Mouse (Mus musculus) limb, embryonic 10.5 days (tissue): ENCODE measurements around the gene Celf5. TPM values are rescaled to one million over a fixed set of nuclear protein-coding genes. Genes with fewer than 3 reads are reported as not detected.

Experiments used
- DNase-seq: peaks from one replicate; pipeline ENCODE4 v3.0.0-alpha.2; 2017; ENCODE audit warnings: low spot score
- H3K27ac ChIP-seq: fragments of 300-500 bp; sonication (generic); 2 replicates; pipeline ENCODE4 v1.5.1; 2016; ENCODE audit warnings: mild to moderate bottlenecking
- H3K27me3 ChIP-seq: fragments of 300-500 bp; sonication (generic); 2 replicates; pipeline ENCODE4 v1.6.1; 2016; ENCODE audit warnings: low read depth, mild to moderate bottlenecking; ENCODE audit not compliant: poor library complexity, severe bottlenecking
- H3K36me3 ChIP-seq: fragments of 300-500 bp; sonication (generic); 2 replicates; pipeline ENCODE4 v1.6.1; 2016; ENCODE audit warnings: mild to moderate bottlenecking, moderate library complexity
- H3K4me1 ChIP-seq: fragments of 300-500 bp; sonication (generic); 2 replicates; pipeline ENCODE4 v1.6.1; 2016
- H3K4me3 ChIP-seq: fragments of 300-500 bp; sonication (generic); 2 replicates; pipeline ENCODE4 v1.5.1; 2016; ENCODE audit warnings: mild to moderate bottlenecking, moderate library complexity
- H3K9me3 ChIP-seq: fragments of 300-500 bp; sonication (generic); replicated peaks from 2 replicates; pipeline ENCODE4 v1.6.1; 2016; ENCODE audit warnings: mild to moderate bottlenecking
- WGBS: fragments of 180-500 bp; shearing (Covaris S2); methylation state at CpG from one replicate; pipeline ENCODE4 v1.1.7; 2016; 5-methylcytosine and 5-hydroxymethylcytosine counted together
- polyA plus RNA-seq: library from polyadenylated mRNA; unstranded; fragments of >200 nt; fragmentation: Nextera tagmentation; extraction: Ambion mirVana; gene quantifications from 2 replicates; pipeline ENCODE4 v1.2.1, GENCODE M21; 2016

The Celf5 gene
- polyA plus RNA-seq, 1 experiment from 2014 or later, result 0.48 TPM

DNA sequence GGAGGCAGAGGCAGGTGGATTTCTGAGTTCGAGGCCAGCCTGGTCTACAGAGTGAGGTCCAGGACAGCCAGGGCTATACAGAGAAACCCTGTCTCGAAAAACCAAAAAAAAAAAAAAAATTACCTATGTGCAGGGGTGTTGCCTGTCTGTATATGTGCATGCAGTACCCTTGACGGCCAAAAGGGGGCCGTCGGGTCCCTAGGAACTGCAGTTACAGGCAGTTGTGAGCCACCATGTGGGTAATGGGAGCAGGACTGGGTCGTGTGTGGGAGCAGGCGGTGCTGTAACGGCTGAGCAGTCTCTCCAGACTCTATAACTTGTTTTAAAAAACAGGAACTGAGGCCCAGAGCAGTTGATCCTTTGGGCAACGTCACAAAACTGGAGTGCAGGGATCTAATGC, 1.5 kb upstream of the Celf5 start:
- peak; percentile 62 for DNase-seq

DNA sequence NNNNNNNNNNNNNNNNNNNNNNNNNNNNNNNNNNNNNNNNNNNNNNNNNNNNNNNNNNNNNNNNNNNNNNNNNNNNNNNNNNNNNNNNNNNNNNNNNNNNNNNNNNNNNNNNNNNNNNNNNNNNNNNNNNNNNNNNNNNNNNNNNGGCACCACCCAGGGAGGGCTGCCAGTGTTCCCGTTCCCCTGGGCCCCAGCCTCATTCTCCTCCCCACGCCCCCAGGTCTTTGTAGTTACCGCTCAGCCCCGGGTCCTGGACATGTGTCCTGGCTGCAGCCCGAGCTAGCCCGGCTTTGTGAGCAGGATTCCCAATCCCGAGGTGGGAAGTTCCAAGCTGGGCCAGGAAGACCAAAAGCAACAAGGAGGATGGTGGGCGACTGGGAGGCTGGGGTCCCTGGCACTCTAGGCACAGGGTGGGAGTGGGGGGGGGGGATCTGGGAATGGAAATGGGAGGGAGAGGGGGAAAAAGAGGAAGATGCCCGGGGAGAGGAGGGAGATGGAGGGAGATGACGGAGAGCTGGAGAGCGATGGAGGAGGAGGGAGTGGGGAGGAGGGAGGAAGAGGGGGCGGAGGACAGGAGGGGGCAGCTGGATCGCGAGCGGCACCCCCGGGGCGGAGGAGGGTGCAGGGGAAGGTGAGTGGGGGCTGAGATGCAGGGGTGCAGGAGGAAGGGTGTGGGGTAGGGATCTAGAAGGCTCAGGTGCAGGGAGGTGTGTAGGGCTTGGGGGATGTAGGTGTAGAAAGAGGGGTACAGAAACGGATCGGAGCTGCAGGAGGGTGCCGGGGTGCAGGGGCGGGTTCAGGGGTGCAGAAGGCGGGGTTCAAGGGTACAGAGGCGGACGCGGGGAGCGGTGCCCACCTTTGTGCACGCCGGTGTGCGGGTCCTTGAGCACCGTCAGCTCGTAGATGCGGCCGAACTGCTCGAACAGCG, 640 bp downstream of the Celf5 start:
- Histone ChIP-seq H3K9me3 (no peaks in the 10 kb centered on the region), H3K4me3 (peak overlapping the region; percentile 51), H3K27ac (peak overlapping the region; percentile 25; the same call in 1 of the 2 replicates), H3K36me3 (peaks cover 13% of the 10 kb centered on the region), H3K27me3 (peaks cover 59% of the 10 kb centered on the region), H3K4me1 (peaks cover 16% of the 10 kb centered on the region)
- DNase-seq, result no peak
- 5% methylated on average over 31 of the region's 35 CpGs for WGBS

More for the DNA sequence above, 1.5 kb upstream of the Celf5 start:
- peaks cover 38% of the 10 kb centered on the region for H3K27me3 ChIP-seq
- H3K36me3 ChIP-seq, result peaks cover 34% of the 10 kb centered on the region
- no peaks in the 10 kb centered on the region for H3K9me3 ChIP-seq
- no peak overlapping the region for H3K27ac ChIP-seq
- H3K4me1 ChIP-seq, result peaks cover 9% of the 10 kb centered on the region
- WGBS, result 22% methylated on average over 9 of the region's 9 CpGs
- H3K4me3 ChIP-seq, result no peak overlapping the region

DNA sequence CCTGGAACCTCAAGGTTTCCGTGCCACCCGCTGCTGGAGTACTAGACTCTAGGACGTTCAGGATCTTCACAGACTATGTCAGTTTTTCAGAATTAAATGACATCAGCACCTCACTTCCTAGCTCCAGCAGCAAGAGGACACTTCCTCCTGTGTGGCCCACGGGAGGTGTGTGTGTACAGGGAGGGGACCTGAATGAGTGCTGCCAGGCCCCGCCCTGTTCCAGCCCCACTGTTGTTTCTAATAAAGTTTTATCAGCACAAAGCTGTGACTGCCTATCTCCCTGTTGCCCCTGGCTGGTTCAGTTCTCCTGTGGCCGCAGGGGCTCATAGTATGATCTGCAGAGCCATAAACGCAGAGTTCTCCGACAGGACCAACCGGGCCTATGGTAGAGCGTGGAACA, 8.0 kb downstream of the Celf5 start:
- H3K4me3 ChIP-seq, result no peak overlapping the region
- DNase-seq, result no peak
- H3K4me1 ChIP-seq, result peaks cover 30% of the 10 kb centered on the region
- WGBS, result 83% methylated on average over 10 of the region's 10 CpGs
- H3K27me3 ChIP-seq, result peaks cover 95% of the 10 kb centered on the region
- no peaks in the 10 kb centered on the region for H3K9me3 ChIP-seq
- no peak overlapping the region for H3K27ac ChIP-seq
- no peaks in the 10 kb centered on the region for H3K36me3 ChIP-seq

DNA sequence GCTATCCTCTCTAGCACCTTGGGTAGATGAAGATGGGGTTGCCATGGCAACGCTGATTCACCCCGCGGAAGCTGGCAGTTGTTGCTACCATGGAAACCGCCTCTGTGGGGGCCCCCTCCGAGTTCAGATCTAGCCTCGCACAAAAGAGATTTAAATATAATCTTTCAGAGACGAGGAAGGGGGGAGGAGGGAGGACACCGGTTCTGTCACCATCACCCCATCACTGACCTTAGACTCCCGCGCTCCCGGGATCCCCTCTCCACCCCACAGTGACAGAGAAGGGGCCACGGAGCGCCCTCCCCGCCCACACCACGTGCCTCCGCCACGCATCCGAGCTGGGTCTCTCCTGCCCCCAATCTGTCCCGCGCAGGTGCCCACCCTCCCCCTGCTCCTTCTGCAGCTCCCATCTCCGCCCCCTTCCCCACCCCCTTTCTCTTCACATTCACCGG, 9.5 kb downstream of the Celf5 start:
- Histone ChIP-seq H3K4me1 (peaks cover 30% of the 10 kb centered on the region), H3K27ac (no peak overlapping the region), H3K36me3 (no peaks in the 10 kb centered on the region), H3K27me3 (peaks cover 98% of the 10 kb centered on the region), H3K9me3 (no peaks in the 10 kb centered on the region), H3K4me3 (peak overlapping the region; percentile 23)
- WGBS, result 2% methylated on average over 22 of the region's 22 CpGs
- no peak for DNase-seq

DNA sequence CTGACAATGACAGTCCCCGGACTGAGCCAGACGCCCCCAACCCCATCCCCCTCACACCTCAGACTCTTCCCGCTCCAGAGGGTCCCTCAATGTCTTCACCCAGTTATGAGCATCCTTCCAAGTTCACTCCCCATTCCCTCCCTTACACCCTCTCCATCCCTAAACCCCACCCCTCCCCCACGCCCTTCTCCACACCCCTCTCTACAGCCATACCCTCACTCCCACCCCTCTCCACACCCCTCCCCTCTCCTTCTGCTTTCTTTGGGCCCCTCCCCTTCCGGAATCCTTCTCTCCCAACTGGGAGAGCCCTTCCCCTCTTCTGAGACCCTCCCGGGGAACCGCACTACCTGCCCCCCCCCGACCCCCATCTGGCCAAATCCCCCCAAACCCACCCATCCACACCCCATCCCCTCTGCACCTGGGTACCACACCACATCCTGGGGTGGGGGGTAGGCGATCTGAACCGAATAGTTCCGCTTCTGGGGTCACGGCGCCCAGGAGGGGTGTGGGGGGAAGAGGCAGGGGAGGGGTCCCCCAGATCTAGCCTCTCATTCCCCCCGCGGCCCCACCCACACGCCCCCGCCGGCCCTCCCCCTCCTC, 10.0 kb downstream of the Celf5 start:
- Histone ChIP-seq H3K27me3 (peaks cover 98% of the 10 kb centered on the region), H3K4me1 (peaks cover 30% of the 10 kb centered on the region), H3K36me3 (no peaks in the 10 kb centered on the region), H3K27ac (no peak overlapping the region), H3K4me3 (peak overlapping the region; percentile 23), H3K9me3 (no peaks in the 10 kb centered on the region)
- no peak for DNase-seq
- WGBS, result 4% methylated on average over 17 of the region's 18 CpGs

DNA sequence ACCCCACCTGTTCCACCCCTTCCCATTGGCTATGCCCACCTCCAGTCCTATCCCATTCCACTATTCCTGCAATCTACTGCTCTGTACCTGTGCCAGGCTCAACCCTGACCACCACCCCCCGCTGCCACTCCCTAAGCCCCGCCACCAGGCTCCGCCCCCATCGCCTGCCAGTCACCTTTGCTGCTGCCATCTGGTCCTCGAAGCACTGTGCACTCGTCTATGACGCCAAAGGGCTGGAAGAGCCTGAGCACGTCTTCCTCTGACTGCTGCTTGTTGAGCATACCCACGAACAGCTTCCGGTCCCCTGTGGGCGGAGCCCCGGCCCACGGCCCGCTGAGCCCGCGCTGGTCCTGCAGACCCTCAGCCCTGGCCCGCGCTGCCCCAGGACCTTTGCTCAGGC, 12.1 kb downstream of the Celf5 start:
- peaks cover 25% of the 10 kb centered on the region for H3K4me1 ChIP-seq
- 55% methylated on average over 18 of the region's 18 CpGs for WGBS
- H3K4me3 ChIP-seq, result no peak overlapping the region
- H3K27ac ChIP-seq, result no peak overlapping the region
- H3K27me3 ChIP-seq, result peaks cover 98% of the 10 kb centered on the region
- no peak for DNase-seq
- no peaks in the 10 kb centered on the region for H3K36me3 ChIP-seq
- no peaks in the 10 kb centered on the region for H3K9me3 ChIP-seq

DNA sequence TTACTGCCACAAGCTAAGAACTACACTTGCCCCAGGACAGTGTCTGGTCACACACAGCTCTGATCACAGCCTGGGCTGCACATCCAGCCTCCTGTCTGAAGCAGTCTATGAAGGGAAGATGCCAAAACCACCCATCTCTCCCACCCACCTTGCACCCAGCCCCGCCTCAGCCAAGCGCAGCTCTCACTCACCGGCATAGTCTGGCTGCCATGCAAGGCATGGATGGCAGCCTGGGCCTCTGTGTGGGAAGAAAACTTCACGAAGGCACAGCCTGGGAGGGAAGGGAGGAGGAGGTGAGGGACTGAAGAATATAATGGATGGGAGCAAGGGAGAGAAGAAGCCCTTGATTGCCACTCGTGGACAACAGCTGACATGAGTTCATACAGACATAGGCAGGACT, 13.3 kb downstream of the Celf5 start:
- peaks cover 37% of the 10 kb centered on the region for H3K4me1 ChIP-seq
- H3K27ac ChIP-seq, result no peak overlapping the region
- H3K27me3 ChIP-seq, result peaks cover 98% of the 10 kb centered on the region
- DNase-seq, result no peak
- no peaks in the 10 kb centered on the region for H3K9me3 ChIP-seq
- H3K4me3 ChIP-seq, result no peak overlapping the region
- WGBS, result 76% methylated on average over 5 of the region's 5 CpGs
- H3K36me3 ChIP-seq, result no peaks in the 10 kb centered on the region

DNA sequence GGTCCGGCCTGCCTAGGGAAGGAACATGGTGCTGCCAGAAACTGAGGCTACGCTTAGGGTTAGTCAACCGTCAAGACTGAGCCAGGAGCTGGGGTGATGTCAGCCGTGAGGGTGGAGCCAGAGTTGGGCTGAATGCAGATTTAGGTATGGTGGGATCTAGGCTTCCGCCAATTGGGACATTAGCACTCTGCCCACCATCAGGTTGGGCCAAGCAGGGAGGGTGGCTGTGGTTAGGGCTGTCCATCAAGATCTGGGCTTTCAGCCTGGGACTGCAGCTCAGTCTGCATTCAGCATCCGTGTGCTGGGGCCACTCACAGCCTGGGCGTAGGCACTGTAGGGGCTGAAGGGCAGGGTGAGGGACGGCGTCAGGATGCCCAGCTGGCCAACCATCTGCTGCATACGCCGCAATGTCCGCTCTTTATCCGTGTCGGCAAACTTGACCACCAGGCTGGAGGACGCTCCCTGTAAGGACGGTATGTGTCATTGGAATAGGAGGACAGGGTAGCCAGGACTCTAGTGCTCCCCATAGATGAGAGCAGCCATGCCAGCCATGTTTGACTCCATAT, 14.8 kb downstream of the Celf5 start:
- WGBS, result 86% methylated on average over 16 of the region's 16 CpGs
- peaks cover 98% of the 10 kb centered on the region for H3K27me3 ChIP-seq
- DNase-seq, result no peak

DNA sequence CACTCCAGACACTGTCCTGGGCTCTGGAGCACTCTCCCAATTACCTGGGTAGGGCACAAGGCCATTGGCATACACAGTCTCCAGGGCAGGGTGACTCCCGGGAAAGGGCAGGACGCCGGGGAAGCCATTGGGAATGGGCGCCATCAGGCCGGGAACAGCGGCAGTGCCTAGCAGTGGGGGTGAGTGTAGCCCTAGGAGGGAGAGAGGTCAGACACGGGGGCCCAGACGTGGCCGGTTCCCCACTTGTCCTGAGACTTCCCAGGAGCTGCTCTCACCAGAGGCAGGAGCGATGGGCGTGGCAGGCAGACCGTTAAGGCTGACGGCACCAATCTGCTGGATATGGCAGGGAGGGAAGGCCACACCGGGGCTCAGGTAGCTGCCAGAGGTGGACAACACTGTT, 15.6 kb downstream of the Celf5 start:
- 58% methylated on average over 14 of the region's 14 CpGs for WGBS
- no peak overlapping the region for H3K4me3 ChIP-seq
- H3K27me3 ChIP-seq, result peaks cover 98% of the 10 kb centered on the region
- H3K9me3 ChIP-seq, result no peaks in the 10 kb centered on the region
- H3K36me3 ChIP-seq, result no peaks in the 10 kb centered on the region
- no peak for DNase-seq
- H3K27ac ChIP-seq, result no peak overlapping the region
- peaks cover 36% of the 10 kb centered on the region for H3K4me1 ChIP-seq

More for the DNA sequence above, 14.8 kb downstream of the Celf5 start:
- Histone ChIP-seq H3K4me1 (peaks cover 36% of the 10 kb centered on the region), H3K9me3 (no peaks in the 10 kb centered on the region), H3K27ac (no peak overlapping the region), H3K36me3 (no peaks in the 10 kb centered on the region), H3K4me3 (no peak overlapping the region)

DNA sequence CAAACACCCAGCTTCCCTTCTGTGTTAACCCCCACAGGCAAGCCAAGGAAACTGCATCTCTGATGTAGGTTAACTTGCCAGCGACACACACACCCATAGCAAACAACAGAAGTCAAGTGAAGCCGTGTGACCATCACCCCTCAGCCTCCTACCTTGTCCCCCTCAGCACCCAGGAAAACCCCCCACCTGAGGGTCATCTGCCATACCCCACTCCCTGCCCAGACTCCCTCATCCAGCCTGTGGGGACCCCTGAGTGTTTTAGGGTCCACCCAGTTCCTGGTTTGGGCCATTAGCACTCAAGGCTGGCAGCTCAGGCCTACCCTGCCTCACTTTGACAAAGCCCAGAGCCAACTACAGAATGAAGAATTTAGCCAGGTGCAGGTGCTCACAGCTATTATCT, 16.4 kb downstream of the Celf5 start:
- Histone ChIP-seq H3K9me3 (no peaks in the 10 kb centered on the region), H3K36me3 (no peaks in the 10 kb centered on the region), H3K27ac (no peak overlapping the region), H3K4me3 (no peak overlapping the region), H3K27me3 (peaks cover 98% of the 10 kb centered on the region), H3K4me1 (peaks cover 34% of the 10 kb centered on the region)
- WGBS, result 81% methylated on average over 2 of the region's 2 CpGs
- DNase-seq, result no peak

DNA sequence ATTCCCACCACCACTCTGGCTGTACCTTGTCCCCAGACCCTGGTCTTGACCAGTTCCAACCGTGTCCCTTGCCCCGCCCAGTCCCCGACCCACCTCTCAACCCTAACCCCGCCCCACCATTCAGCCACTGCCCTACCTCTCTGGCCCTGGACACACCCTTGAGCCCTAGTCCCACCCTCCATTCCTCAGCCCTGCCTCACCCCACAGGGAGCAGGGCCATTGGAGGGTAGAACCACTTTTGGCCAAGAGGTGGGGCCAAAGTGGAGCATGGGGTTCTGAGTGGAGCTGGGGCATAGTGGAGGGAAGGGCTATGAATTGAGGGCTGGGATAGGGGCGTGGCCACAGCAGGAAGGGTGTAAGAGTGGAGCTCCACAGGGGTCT, 17.3 kb downstream of the Celf5 start:
- no peaks in the 10 kb centered on the region for H3K36me3 ChIP-seq
- WGBS, result 4% methylated on average over 5 of the region's 5 CpGs
- H3K27ac ChIP-seq, result no peak overlapping the region
- H3K4me1 ChIP-seq, result peaks cover 35% of the 10 kb centered on the region
- H3K9me3 ChIP-seq, result no peaks in the 10 kb centered on the region
- peak; percentile 31 for DNase-seq
- H3K4me3 ChIP-seq, result no peak overlapping the region
- peaks cover 98% of the 10 kb centered on the region for H3K27me3 ChIP-seq

DNA sequence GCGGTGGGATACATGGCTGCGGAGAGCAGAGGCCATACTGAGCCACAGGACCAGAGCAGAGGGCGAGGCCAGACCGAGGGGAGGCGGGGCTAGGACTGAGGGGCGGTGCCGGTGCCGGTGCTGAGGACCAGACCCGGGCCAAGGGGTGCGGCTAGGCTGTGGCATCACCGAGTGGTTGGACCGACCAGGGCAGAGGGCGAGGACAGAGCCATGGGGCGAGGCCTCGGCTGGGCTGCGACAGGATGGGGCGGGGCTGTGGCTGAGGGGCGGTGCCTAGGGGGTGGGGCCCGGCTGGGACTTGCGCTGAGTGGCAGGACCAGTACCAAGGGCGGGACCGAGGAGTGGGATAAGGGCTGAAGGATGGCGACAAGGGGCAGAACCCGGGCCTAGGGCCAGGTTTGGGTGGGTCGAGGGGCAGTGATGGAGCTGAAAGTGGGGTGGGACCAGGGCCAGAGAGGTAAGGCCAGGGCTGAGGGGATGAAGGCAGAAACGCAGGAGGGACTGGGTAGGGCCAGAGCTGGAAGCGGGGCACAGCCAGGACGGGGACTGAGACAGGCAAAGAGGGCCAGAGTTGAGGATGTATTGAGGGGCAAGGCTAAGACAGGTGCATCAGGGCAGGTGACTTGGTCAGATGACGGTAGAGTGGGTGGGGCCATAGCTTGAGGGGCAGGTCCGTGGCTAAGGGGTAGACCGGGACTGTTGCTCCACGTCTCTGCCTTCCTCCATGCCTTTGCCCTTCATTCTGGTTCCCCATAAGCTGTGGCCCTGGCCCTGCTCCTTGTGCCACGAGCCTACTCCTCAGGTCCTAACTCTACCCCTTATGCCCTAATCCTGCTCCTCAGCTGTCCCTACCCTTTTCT, 17.9 kb downstream of the Celf5 start:
- DNase-seq, result peak; percentile 85
- Histone ChIP-seq H3K27ac (peak overlapping the region; percentile 56; the same call in 1 of the 2 replicates), H3K9me3 (no peaks in the 10 kb centered on the region), H3K4me1 (peaks cover 37% of the 10 kb centered on the region), H3K36me3 (no peaks in the 10 kb centered on the region), H3K27me3 (peaks cover 98% of the 10 kb centered on the region), H3K4me3 (peak overlapping the region; percentile 49)
- WGBS, result 3% methylated on average over 33 of the region's 33 CpGs
